Mouse (Mus musculus) myocyte (in vitro differentiated cells): ENCODE data around the gene Tmed1.
"Not testable (repeated sequence)": the region's sequence is repeated elsewhere in the genome, so short reads cannot be mapped to it uniquely, and the experiment has no call there.

Experiments used
- MAX ChIP-seq: IDR thresholded peaks from one replicate; pipeline ENCODE4 v1.6.1; 2011; ENCODE audit warnings: low read depth, mild to moderate bottlenecking, control low read depth
- POLR2A ChIP-seq: IDR thresholded peaks from one replicate; pipeline ENCODE4 v1.6.1; 2011; ENCODE audit warnings: low read depth, mild to moderate bottlenecking, control low read depth, moderate library complexity; ENCODE audit not compliant: insufficient read length

- TF ChIP-seq POLR2A, MAX: not testable (repeated sequence)
Observed at GRCm38 (mm10) chr9:21542001-21542400, 31.9 kb upstream of the Tmed1 start.
